Mouse (Mus musculus): Measurements from ENCODE around the gene Gfra1.

The Gfra1 gene

DNA sequence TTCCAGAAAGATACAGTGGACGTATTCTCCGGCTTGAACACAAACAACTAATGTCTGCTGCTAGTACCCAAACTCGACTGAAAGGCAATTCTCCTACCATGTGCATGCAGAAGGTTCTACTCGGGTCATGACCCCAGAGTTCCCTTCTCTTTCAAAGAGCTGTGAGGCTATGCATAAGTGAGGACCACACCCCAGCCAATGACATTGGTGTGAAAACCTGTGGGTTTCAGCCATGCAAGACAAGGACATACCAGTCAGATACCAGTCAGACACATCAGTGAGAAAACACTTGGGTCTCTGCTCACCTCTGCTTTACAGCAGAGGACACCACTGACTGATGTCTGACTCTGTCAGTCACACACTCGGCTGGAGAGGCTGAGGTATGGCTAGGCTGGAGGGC lies 63.9 kb downstream of the Gfra1 start:
- DNase-seq (ENCODE audit: low spot score): no peak

DNA sequence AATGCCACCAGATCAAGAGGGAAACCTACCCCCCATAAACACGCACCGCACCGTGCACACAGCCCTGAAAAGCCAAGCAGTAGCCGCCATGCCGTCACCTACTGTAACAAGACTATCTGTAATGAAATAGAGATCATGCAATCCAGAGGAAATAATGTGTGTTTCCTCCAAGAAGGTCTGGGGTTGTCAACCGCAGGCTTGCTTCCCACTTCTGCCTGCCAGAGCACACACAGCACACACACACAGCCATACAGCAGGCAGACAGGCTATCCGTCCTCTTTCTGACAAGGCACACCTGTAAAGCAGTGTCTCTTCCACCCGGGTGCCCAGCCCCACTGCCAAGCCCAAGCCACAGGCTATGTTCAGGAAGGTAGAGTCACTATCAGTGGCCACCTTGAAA lies 66.2 kb downstream of the Gfra1 start:
- DNase-seq (ENCODE audit: low spot score): no peak

DNA sequence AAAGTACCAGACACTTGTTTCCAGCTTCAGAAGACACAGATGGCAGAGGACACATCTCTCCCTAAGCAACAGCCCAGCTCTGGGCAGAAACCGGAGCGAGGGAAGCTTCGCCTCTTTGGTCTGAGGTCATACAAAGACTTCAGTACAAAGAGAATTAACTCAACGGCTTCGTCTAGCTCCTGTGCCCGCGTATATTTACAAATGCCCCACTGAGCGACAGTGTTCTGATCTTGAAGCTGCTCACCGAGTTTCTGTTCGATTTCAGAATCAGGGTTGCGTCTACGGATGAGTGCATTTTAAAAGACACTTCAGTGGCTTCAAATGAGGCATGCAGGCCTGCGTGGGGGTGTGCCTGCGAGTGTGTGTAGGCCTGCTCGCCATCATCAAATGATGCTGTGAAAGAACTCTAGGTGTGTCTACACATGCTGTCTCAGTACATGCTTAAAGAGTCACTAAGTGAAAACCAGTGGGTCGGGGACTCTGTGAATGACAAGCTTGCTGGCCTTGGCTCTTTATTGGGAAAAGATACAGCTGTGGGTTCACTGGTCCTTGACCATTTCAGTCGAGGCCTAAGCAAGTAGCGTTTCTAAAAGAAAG lies 66.8 kb downstream of the Gfra1 start:
- no peak for DNase-seq (ENCODE audit: low spot score)

DNA sequence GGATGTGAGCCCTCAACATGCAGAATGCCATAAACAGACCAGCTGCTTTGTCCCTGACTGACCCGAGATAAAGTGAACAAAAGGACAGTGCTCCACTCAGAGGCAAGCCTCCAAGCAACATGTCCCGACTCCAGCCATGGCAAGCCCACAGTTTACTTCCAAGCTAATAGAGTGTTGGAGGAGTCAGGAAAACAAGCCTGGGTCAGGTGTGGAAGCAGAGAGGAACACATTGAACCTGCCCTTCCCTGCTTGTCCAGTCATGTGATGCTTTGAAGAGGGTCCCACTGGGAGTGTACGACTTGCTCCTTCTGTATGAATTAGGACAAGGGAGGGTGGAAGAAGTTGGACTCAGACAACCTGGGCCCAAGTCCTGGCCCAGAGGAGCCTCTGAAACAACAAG lies 72.4 kb downstream of the Gfra1 start:
- DNase-seq (ENCODE audit: low spot score): no peak

DNA sequence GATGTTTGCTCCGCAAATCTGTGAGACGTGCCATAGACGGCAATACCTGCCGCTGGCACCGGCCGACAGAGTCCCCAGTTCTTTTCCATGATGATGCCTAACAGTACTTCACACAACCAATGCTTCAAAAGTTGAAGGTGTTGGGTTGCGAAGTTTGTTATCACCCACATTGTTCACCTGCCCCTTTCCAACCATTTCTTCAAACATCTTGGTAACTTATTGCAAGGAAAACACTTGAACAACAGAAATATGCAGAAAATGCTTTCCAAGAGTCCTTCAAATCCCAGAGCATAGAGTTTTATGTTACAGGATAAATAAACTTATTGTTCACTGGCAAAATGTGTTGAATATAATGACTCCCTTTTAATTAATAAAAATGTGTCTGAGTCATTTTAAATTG lies 73.2 kb downstream of the Gfra1 start:
- DNase-seq (ENCODE audit: low spot score): no peak

DNA sequence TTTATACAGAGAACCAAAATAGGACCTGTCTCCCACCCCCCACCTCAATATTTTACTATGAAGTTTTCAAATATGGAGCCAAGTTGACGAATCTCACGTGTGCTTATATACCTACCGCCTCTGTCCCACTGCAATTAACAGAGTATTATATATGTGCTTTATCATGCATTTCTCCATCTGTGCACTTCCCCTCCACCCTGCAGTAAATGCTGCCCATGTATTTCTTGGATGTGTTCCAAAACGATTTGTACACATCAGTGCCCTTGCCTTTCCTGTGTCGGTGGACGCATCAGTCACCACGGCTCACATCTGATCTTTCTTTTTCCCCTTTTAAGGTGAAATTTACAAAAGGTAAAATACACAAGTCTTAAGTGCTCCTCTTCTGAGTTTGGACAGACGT lies 77.7 kb downstream of the Gfra1 start:
- no peak for DNase-seq (ENCODE audit: low spot score)

DNA sequence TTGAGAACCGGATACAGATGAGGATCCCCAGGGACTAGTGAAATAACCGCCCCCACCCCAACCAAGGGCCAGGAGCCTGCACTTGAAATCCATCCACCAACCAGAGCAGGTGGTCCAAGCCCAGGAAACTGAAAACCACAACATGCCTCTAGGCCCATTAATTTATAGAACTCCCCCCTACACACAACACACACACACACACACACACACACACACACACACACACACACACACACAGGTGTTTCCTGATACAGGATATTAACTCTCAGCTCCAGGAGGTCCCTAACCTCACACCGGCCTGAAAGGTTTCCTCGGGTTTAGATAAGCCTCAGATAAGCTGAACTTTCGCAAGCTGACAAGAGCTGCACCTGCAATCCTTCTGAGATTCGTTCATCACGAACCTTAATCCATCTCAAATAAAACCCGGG lies 79.0 kb downstream of the Gfra1 start:
- no peak for DNase-seq (ENCODE audit: low spot score)

DNA sequence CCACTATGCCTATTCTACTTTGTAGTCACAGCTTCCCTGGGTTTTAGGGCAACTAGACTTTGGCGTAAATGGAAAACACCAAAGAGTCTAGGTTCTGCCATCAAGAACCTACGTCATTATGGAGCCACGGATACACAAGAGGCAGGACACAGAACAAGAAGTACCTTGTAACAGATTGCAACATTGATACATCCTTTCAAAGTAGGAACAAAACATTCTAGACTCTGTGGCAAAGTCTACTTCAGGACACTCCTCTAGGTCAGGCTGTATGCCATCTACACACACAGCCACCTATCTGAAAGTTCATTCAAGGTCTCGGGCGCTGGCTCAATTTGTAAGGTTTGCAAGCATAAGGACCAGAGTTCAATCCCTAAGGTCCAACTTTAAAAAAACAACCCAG lies 81.1 kb downstream of the Gfra1 start:
- DNase-seq (ENCODE audit: low spot score): no peak

DNA sequence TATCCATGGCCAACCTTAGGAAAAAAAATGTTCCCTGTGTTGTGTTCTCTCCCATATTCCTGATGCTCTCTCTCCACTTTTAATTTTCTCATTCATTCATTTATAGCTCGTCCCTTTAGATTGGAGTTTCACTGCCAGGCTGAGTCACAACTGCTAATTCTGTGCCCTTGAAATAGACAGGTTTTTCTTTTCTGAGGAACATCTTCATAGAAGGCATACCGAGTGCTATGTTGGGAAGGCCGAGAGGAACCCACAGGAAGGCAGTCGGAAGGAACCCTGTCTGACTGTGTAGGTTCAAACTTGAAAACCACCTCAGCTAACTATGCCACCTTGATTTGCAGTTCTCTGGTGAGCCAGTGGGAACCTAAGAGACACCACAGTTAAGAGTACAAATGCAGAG lies 81.6 kb downstream of the Gfra1 start:
- DNase-seq (ENCODE audit: low spot score): no peak

DNA sequence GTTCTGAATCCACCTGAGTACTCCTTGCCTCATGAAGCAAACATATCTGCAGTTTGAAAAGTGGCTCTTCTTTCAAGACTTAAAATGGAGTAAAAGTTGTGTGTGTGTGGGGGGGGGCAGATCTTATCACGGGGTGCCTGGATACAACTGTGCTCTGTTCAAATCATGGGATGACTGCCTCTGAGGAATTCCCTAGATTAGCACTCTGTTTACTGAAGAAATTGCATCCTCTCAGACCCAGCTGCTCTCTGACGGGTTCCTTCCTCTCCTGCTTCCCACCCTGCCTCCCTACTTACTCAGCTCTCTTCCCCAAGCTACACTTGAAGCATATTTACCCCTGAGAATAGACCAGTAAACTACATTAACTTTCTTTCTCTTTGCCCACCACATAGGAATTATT lies 87.2 kb downstream of the Gfra1 start:
- DNase-seq (ENCODE audit: low spot score): no peak

DNA sequence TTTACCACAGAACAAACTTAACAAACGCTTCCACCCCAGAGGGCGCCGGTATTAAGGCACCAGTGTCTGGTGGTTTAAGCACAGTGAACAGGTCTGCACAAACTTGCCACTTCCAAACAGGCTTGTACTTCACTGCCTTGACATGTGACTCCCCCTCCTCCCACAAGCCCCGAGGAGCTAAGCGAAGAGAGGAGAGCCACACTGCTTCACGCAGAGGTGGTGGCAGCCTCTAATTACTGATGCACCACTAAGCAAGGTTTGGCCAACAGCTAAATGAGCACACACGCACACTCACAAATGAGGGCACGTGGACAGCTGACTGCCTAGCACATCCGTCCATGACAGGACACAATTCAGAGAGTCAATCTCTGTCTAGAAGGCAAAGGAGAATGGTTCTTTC lies 91.0 kb downstream of the Gfra1 start:
- no peak for DNase-seq (ENCODE audit: low spot score)

DNA sequence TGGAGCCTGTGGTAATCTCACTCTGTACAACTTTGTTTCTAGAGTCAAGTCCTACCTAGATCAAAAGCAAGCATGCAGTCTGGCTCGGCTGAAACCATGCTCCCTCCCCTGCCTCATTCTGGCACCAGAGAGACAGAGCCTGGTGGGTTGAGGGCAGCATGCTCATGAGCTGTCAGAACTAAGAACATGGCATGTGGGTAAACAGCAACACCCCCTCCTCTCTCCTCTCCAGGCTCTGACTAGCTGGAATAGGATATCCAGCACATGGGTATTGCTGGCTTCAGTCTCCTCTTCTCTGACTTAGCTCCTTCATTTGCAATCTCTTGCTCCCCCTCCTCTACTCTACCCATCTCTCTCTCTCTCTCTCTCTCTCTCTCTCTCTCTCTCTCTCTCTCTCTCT lies 94.7 kb downstream of the Gfra1 start:
- no peak for DNase-seq (ENCODE audit: low spot score)

DNA sequence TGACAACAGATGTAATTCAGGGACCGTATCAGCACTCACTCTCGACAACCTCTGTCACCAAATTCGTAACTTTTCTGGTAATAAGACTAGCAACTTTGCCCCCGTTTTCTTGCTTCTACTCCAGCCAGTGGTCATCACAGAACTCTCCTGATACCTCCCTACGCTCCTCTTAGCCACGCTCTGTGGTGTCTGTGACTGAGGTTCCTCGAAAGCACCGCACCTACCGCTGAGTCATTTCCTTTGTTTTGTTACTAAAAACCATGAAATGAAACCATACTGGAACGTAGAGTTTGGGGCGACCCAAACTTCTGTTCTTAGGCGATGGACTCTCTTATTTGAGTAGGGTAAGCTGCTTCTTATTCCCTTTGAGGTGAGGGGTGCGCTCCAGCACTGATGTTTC lies 97.6 kb downstream of the Gfra1 start:
- DNase-seq (ENCODE audit: low spot score): no peak

DNA sequence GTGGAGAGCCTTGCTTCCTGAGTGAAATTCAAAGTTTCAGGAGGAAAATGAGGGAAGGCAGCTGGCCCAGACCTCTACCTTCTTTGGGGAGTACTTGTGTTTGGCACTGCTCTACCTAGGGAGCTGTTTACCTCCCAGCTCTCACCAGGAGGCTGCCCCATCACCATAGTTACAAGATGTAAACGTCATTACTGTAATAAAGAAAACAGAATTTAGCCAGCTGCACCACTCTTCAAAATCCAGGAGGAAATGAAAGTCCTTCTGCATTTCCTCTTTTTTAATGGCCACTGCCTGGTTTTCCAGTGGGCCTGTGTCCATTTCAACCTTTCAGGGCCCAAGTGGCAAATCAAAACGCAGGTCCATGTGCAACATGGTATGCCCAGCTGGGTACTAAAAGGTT lies 101.8 kb downstream of the Gfra1 start:
- no peak for DNase-seq (ENCODE audit: low spot score)

DNA sequence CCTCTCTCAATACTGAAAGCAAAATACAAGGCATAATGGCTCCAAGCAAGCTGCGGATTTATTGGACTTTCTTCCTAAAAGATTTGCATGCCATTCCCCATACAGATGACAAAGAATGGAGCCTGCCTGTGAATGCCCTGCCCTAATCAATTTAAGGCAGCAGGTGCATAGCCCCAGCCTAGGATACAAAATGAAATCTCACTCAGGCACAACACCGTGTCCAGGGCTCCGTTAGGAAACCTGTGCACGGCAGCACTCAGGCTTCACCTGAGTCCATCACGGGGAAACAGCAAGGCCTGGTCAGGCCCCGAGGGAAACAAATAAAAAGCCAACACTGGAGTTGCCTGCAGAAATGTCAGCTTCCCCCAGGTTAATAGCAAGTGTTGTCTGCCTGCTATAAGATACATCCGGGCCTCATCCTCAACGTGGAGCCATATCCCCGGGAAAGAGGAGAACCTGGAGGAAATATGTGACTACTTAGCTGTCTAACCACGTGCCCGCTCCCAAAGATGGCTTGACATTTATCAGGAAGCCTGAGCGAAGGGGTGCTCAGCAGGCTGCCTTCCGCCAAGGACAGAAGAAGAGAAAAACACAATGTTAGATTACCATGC lies 102.3 kb downstream of the Gfra1 start:
- no peak for DNase-seq (ENCODE audit: low spot score)

DNA sequence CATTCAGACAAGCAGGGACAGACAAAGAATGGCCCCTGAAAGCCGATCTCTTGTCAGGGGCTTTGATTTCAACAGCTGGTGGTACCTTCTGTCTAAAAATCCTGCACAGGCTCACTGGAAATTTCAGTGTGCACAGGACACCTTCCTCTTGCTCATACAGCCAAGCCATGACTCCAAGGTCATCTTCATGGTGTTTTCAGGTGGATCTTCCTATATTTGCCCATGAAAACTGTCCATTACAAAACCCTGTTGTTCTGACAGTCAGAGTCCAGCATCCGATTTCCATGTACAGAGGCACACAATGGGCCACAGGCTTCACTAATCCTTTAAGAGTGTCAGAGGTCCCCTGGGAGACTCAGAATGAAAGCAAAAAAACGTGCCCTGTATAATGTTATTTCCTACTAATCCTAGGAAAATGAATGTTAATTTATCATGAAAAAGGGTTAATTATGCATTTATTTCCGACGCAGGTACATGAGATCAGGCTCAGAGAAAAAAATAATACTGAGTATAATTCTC lies 105.8 kb downstream of the Gfra1 start:
- no peak for DNase-seq (ENCODE audit: low spot score)

DNA sequence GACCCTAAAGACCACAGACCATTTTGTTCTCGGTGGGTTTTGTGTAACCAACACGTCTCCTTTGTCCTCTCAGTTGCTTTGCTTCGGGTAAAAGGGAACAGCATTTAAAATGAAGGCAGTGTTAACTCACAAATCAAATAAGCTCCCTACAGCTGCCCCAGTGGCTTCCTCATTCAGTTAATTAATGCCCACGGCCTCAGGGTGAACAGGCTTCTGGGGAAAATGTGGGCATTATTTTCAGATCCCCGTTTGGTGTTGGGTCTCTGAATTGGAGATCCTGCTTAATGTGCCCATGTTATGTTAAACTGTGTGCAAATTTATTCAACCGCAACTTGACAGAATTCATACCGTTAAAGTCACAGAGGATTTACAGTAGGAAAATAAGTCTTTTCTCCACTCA lies 110.6 kb downstream of the Gfra1 start:
- DNase-seq (ENCODE audit: low spot score): no peak

DNA sequence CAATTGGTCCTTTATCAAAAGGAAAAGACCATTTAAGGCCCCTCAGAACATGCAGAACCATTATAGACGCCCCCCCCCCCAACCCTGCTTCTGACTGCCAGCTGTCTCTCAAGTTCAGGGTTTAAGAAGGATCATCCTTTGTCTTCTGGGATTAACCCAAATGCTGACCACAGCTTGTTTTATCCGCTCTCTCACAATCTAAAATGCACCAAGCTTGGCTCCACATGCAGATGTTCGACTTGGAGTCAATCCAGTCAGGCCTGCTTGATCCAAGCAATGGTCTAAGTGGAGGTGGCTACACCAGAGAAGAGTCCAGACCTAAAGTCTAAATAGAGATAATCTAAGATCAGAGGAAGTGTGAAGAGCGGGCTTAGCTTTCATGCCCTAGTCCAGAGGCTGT lies 114.4 kb downstream of the Gfra1 start:
- no peak for DNase-seq (ENCODE audit: low spot score)

DNA sequence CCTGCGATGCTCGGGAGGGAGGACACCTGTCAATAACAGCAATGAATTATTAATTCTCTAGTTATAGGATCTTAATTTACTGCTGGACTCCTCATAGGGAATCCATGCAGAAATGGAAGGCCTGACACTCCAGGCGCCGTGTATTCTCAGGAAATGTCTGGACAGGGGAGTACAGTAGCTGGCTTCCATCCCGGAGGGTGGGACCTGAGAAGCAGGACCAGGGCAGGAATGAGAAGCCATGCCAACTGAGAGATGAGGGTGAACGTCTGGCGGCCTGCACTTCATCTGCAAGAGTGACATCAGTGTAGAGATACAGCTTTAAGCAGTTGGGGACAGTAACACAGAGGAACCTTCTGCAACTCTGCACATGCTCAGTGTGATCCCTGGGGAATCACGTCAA lies 115.5 kb downstream of the Gfra1 start:
- no peak for DNase-seq (ENCODE audit: low spot score)

DNA sequence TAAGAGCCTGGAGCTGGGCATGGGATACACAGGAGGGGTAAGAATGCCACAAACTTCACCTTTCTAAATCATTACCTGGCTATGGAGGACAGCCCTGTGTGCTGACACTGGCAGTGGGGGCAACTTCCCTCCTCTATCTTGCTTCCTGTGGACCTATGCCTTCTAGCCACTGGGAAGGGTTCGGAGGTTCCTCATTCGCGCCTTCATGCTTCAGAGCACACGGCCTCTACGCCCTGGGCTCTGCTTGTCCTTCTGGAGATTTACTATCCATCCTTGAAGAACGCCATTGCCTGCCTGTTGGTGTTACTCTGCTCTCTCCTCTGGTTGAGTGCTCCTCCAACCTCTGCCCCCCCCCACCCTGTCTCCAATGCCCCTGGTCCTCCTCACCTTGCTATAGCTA lies 118.9 kb downstream of the Gfra1 start:
- DNase-seq (ENCODE audit: low spot score): no peak

DNA sequence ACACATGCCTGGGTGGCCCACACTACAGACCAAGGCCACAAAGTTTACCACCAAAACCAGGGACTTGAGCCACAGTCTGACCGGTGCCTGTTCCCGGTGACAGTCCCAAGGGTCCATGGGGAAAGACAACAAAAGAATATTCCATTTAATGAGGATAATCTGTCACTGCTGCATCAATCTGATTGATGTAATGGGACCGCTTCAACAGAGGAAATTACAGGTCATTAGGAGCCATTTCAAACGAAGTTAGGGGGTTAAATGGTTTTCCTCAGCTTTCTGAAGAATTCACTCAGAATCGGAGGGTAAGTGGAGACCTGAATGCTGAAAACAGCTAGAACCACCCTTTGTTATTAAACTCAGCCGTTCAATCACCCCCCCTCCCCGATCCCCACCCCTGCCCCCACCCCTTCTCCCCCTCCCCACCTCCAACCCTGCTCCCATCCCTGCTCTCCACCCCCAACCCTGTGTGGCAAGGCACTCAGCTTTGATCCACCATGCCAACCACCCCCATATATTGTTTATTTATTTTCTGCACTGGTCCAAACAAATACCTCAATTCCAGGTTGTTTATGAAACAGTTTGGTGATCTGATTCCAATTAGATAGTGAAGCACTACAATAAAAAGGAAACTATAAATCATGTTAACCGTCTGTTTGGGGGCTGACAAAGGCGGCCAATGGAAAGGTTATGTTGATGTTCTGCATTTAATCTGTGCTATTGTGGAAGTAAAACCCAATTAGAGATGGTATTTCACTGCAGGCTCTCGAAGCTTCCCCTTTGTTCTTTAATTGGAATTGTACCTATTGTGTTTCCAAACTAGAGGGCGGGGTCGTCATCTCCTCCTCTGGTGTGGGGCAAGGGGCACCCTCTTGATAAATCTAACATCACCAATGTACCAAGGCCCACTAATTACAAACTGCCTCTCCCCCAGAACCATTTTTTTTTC lies 119.9 kb downstream of the Gfra1 start:
- no peak for DNase-seq (ENCODE audit: low spot score)

DNA sequence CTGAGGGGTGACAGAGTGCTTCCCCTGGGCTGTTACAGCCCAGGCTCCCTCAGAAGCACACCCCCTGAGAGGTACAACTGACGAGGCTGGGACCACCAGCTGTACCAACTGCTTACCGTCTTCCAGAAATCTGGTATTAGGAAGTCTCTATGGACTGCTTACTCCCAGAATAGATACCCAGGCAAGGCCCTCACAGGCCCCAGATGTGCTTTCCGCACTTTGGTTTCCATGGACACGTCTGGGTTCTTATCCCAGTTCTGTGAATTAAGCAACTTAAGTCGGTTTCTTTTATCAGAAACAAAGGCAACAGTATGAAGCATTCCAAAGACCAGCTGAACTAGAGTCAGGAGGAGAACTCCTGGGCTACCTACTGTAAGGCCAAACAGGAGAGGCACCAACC lies 126.4 kb downstream of the Gfra1 start:
- DNase-seq (ENCODE audit: low spot score): no peak

DNA sequence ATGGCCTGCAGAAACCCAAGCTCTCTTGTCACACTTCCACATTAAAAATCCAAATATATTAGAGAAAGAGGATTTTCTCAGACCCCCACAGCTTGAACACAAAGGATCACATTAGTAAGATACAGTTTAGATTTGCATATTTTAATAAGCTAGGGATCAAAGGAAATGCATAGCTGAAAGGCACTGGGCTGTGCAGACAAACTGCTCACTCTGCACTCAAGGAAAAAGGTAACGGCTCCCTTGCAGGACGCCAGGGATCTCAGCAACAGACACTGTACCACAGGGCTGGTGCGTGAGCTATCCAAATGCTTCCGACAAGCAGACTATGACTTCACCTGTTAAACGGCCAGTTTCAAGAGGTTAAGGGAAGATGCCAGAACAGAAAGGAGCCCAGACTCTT lies 127.7 kb downstream of the Gfra1 start:
- DNase-seq (ENCODE audit: low spot score): no peak
